Mouse (Mus musculus): ENCODE results near the gene Atg4b.

DNA sequence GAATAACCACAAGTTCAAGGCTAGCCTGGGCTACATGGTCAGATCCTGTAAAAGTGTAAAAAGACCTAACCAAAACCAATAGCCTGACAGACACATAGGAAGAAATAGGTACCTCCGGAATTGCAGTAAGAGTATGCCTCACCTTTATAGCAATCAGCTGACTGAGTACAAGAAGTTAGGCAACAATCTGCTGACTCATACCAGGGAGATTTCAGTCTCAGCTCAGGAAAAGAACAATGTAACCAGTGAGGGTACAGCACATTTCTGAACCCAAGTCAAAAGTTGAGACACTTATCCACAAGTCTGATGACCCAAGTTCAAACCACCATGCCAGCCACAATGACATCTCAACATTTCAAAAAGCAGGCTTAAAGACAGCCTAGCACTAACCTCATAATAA is 2.8 kb upstream of the Atg4b start:
- TF ChIP-seq EP300 (optimal IDR thresholded peaks at IDR 0.05), result no peak
- TF ChIP-seq CTCF (IDR thresholded peaks at IDR 0.05; ENCODE audit: low read depth), result no peak

Measured in stomach, postnatal 0 days (tissue).